Mouse (Mus musculus): ENCODE measurements around the gene Olfr460.

- TF ChIP-seq CTCF (IDR thresholded peaks at IDR 0.05; ENCODE audit: low read depth) (no peak), EP300 (optimal IDR thresholded peaks at IDR 0.05) (no peak)
Observed at GRCm38 (mm10) chr6:40610244-40610643, 41.0 kb downstream of the Olfr460 start.

All from stomach, postnatal 0 days (tissue).